Mouse (Mus musculus): Measurements from ENCODE around the gene Pik3r6. TPM values are rescaled to one million over a fixed set of nuclear protein-coding genes. Genes with fewer than 3 reads are reported as not detected.

Pik3r6 gene
- total and polyA plus RNA-seq, 2 experiments from 2014 or later = 1.2 to 1.8 TPM

- TF ChIP-seq CTCF (IDR thresholded peaks at IDR 0.05) = peak; percentile 67
- no peak overlapping the region for H3K27ac ChIP-seq (ENCODE audit: low read depth, low read length)
- H3K4me1 ChIP-seq (ENCODE audit: insufficient read depth, low read length) = no peaks in the 10 kb centered on the region
- H3K9me3 ChIP-seq (ENCODE audit: low read length) = no peaks in the 10 kb centered on the region
- H3K27me3 ChIP-seq (ENCODE audit: insufficient read depth, low read length) = no peaks in the 10 kb centered on the region
- 0 out of 2 replicates have a peak, but pooled peaks have one; percentile 16 for ATAC-seq (ENCODE audit: low FRiP score)
- H3K9ac ChIP-seq (replicated peaks; ENCODE audit: low read length, poor library complexity, severe bottlenecking) = no peak overlapping the region
- 26% methylated on average over 16 of the region's 16 CpGs for WGBS
- no peaks in the 10 kb centered on the region for H3K36me3 ChIP-seq (ENCODE audit: insufficient read depth, low read length)
- peak; percentile 33 for DNase-seq (ENCODE audit: low spot score)
- no peak overlapping the region for H3K4me3 ChIP-seq (ENCODE audit: low read depth, low read length)
- no peak overlapping the region for H3K4me2 ChIP-seq (ENCODE audit: low read depth, low read length, poor library complexity, severe bottlenecking)
Observed at GRCm38 (mm10) chr11:68531066-68531806, 28.4 kb downstream of the Pik3r6 start.

GRCm38 (mm10) chr11:68531941-68532535 lies 29.2 kb downstream of the Pik3r6 start:
- TF ChIP-seq CTCF (IDR thresholded peaks at IDR 0.05) = no peak
- H3K4me3 ChIP-seq (ENCODE audit: low read depth, low read length) = no peak overlapping the region
- ATAC-seq (ENCODE audit: low FRiP score) = no peak
- no peak overlapping the region for H3K9ac ChIP-seq (replicated peaks; ENCODE audit: low read length, poor library complexity, severe bottlenecking)
- H3K36me3 ChIP-seq (ENCODE audit: insufficient read depth, low read length) = no peaks in the 10 kb centered on the region
- H3K4me1 ChIP-seq (ENCODE audit: insufficient read depth, low read length) = no peaks in the 10 kb centered on the region
- DNase-seq (ENCODE audit: low spot score) = no peak
- no peaks in the 10 kb centered on the region for H3K9me3 ChIP-seq (ENCODE audit: low read length)
- H3K27ac ChIP-seq (ENCODE audit: low read depth, low read length) = no peak overlapping the region
- 75% methylated on average over 11 of the region's 11 CpGs for WGBS
- H3K27me3 ChIP-seq (ENCODE audit: insufficient read depth, low read length) = no peaks in the 10 kb centered on the region
- no peak overlapping the region for H3K4me2 ChIP-seq (ENCODE audit: low read depth, low read length, poor library complexity, severe bottlenecking)

DNA sequence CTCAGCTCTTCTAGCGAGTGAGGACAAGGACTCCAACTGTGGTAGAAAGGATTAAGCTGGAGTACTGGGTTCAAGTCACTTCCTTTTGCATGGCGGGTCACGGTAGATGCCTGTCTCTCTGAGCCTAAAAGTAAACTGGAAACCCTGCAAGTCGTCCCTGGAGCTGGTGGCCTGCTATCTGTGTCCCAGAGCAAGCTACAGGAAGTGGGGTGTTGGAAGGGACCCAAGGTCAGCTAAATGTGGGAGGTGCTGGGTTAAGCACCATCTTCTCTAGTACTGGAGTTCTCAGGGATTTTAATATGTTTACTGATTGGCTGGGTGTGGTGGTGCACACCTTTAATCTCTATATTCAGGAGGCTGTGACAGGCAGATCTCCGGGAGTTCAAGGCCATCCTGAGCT lies 30.0 kb downstream of the Pik3r6 start:
- TF ChIP-seq CTCF (IDR thresholded peaks at IDR 0.05) = no peak
- Histone ChIP-seq H3K4me1 (ENCODE audit: insufficient read depth, low read length) (no peaks in the 10 kb centered on the region), H3K9me3 (ENCODE audit: low read length) (no peaks in the 10 kb centered on the region), H3K27ac (ENCODE audit: low read depth, low read length) (no peak overlapping the region), H3K4me2 (ENCODE audit: low read depth, low read length, poor library complexity, severe bottlenecking) (no peak overlapping the region), H3K4me3 (ENCODE audit: low read depth, low read length) (no peak overlapping the region), H3K27me3 (ENCODE audit: insufficient read depth, low read length) (no peaks in the 10 kb centered on the region), H3K9ac (replicated peaks; ENCODE audit: low read length, poor library complexity, severe bottlenecking) (no peak overlapping the region), H3K36me3 (ENCODE audit: insufficient read depth, low read length) (no peaks in the 10 kb centered on the region)
- DNase-seq (ENCODE audit: low spot score) (no peak), ATAC-seq (ENCODE audit: low FRiP score) (no peak)
- WGBS = 76% methylated on average over 5 of the region's 5 CpGs

- TF ChIP-seq CTCF (IDR thresholded peaks at IDR 0.05) = no peak
- no peak overlapping the region for H3K4me3 ChIP-seq (ENCODE audit: low read depth, low read length)
- no peaks in the 10 kb centered on the region for H3K4me1 ChIP-seq (ENCODE audit: insufficient read depth, low read length)
- H3K27ac ChIP-seq (ENCODE audit: low read depth, low read length) = no peak overlapping the region
- no peaks in the 10 kb centered on the region for H3K27me3 ChIP-seq (ENCODE audit: insufficient read depth, low read length)
- H3K9me3 ChIP-seq (ENCODE audit: low read length) = no peaks in the 10 kb centered on the region
- WGBS = 74% methylated on average over 6 of the region's 6 CpGs
- H3K4me2 ChIP-seq (ENCODE audit: low read depth, low read length, poor library complexity, severe bottlenecking) = no peak overlapping the region
- DNase-seq (ENCODE audit: low spot score) = no peak
- H3K36me3 ChIP-seq (ENCODE audit: insufficient read depth, low read length) = no peaks in the 10 kb centered on the region
- no peak for ATAC-seq (ENCODE audit: low FRiP score)
- H3K9ac ChIP-seq (replicated peaks; ENCODE audit: low read length, poor library complexity, severe bottlenecking) = no peak overlapping the region
Observed at GRCm38 (mm10) chr11:68533971-68534475, 31.2 kb downstream of the Pik3r6 start.

GRCm38 (mm10) chr11:68536026-68536425 lies 33.2 kb downstream of the Pik3r6 start:
- no peaks in the 10 kb centered on the region for H3K9me3 ChIP-seq (ENCODE audit: low read length)
- no peak for TF ChIP-seq CTCF (IDR thresholded peaks at IDR 0.05)
- no peaks in the 10 kb centered on the region for H3K4me1 ChIP-seq (ENCODE audit: insufficient read depth, low read length)
- H3K27me3 ChIP-seq (ENCODE audit: insufficient read depth, low read length) = no peaks in the 10 kb centered on the region
- no peak overlapping the region for H3K4me2 ChIP-seq (ENCODE audit: low read depth, low read length, poor library complexity, severe bottlenecking)
- H3K9ac ChIP-seq (replicated peaks; ENCODE audit: low read length, poor library complexity, severe bottlenecking) = no peak overlapping the region
- no peak for DNase-seq (ENCODE audit: low spot score)
- H3K27ac ChIP-seq (ENCODE audit: low read depth, low read length) = no peak overlapping the region
- H3K36me3 ChIP-seq (ENCODE audit: insufficient read depth, low read length) = no peaks in the 10 kb centered on the region
- ATAC-seq (ENCODE audit: low FRiP score) = no peak
- WGBS = 66% methylated on average over 4 of the region's 4 CpGs
- H3K4me3 ChIP-seq (ENCODE audit: low read depth, low read length) = no peak overlapping the region

- Histone ChIP-seq H3K27me3 (ENCODE audit: insufficient read depth, low read length) (no peaks in the 10 kb centered on the region), H3K4me2 (ENCODE audit: low read depth, low read length, poor library complexity, severe bottlenecking) (no peak overlapping the region), H3K4me1 (ENCODE audit: insufficient read depth, low read length) (no peaks in the 10 kb centered on the region), H3K36me3 (ENCODE audit: insufficient read depth, low read length) (no peaks in the 10 kb centered on the region), H3K9me3 (ENCODE audit: low read length) (no peaks in the 10 kb centered on the region), H3K9ac (replicated peaks; ENCODE audit: low read length, poor library complexity, severe bottlenecking) (no peak overlapping the region), H3K4me3 (ENCODE audit: low read depth, low read length) (no peak overlapping the region), H3K27ac (ENCODE audit: low read depth, low read length) (no peak overlapping the region)
- DNase-seq (ENCODE audit: low spot score) = peak; percentile 45
- no peak for ATAC-seq (ENCODE audit: low FRiP score)
- 46% methylated on average over 4 of the region's 4 CpGs for WGBS
- TF ChIP-seq CTCF (IDR thresholded peaks at IDR 0.05) = no peak
Observed at GRCm38 (mm10) chr11:68536465-68536864, 33.6 kb downstream of the Pik3r6 start.

All from midbrain, postnatal 0 days (tissue).